Mouse (Mus musculus): ENCODE results near the gene Rbms3. TPM values are rescaled to one million over a fixed set of nuclear protein-coding genes. Genes with fewer than 3 reads are reported as not detected.

The Rbms3 gene
- total RNA-seq, 2 experiments from 2014 or later = 10.6 to 10.9 TPM

- DNase-seq = no peak
Observed at GRCm38 (mm10) chr9:117375776-117376175, 253.9 kb downstream of the Rbms3 start.

GRCm38 (mm10) chr9:117373164-117373741, 256.5 kb downstream of the Rbms3 start:
- DNase-seq = peak; percentile 22

GRCm38 (mm10) chr9:117371980-117372379, 257.7 kb downstream of the Rbms3 start:
- no peak for DNase-seq

- no peak for DNase-seq
Observed at GRCm38 (mm10) chr9:117370086-117370485, 259.6 kb downstream of the Rbms3 start.

GRCm38 (mm10) chr9:117368016-117368415, 261.7 kb downstream of the Rbms3 start:
- no peak for DNase-seq

- no peak for DNase-seq
Observed at GRCm38 (mm10) chr9:117364610-117365009, 265.1 kb downstream of the Rbms3 start.

GRCm38 (mm10) chr9:117361431-117361830, 268.3 kb downstream of the Rbms3 start:
- DNase-seq = no peak

GRCm38 (mm10) chr9:117356764-117357442, 272.8 kb downstream of the Rbms3 start:
- DNase-seq = peak; percentile 58

- DNase-seq = no peak
Observed at GRCm38 (mm10) chr9:117355501-117355900, 274.2 kb downstream of the Rbms3 start.

GRCm38 (mm10) chr9:117342336-117342735, 287.4 kb downstream of the Rbms3 start:
- DNase-seq = no peak

GRCm38 (mm10) chr9:117330681-117331080, 299.0 kb downstream of the Rbms3 start:
- DNase-seq = peak; percentile 32

GRCm38 (mm10) chr9:117319271-117319670, 310.4 kb downstream of the Rbms3 start:
- DNase-seq = no peak

- no peak for DNase-seq
Observed at GRCm38 (mm10) chr9:117318461-117318860, 311.3 kb downstream of the Rbms3 start.

GRCm38 (mm10) chr9:117317251-117317650, 312.5 kb downstream of the Rbms3 start:
- no peak for DNase-seq

- DNase-seq = no peak
Observed at GRCm38 (mm10) chr9:117313642-117314041, 316.1 kb downstream of the Rbms3 start.

GRCm38 (mm10) chr9:117309809-117310208, 319.9 kb downstream of the Rbms3 start:
- no peak for DNase-seq

- DNase-seq = no peak
Observed at GRCm38 (mm10) chr9:117298991-117299390, 330.7 kb downstream of the Rbms3 start.

- DNase-seq = no peak
Observed at GRCm38 (mm10) chr9:117297662-117298531, 331.8 kb downstream of the Rbms3 start.

GRCm38 (mm10) chr9:117291066-117291850, 338.5 kb downstream of the Rbms3 start:
- DNase-seq = no peak

GRCm38 (mm10) chr9:117274846-117275245, 354.9 kb downstream of the Rbms3 start:
- DNase-seq = no peak

- no peak for DNase-seq
Observed at GRCm38 (mm10) chr9:117259614-117260013, 370.1 kb downstream of the Rbms3 start.

- peak; percentile 20 for DNase-seq
Observed at GRCm38 (mm10) chr9:117253361-117253760, 376.4 kb downstream of the Rbms3 start.
